Mouse (Mus musculus): ENCODE results near the gene B830017H08Rik. TPM values are rescaled to one million over a fixed set of nuclear protein-coding genes. Genes with fewer than 3 reads are reported as not detected.

The B830017H08Rik gene
- polyA plus RNA-seq, 1 experiment from 2014 or later: 0.26 TPM

DNA sequence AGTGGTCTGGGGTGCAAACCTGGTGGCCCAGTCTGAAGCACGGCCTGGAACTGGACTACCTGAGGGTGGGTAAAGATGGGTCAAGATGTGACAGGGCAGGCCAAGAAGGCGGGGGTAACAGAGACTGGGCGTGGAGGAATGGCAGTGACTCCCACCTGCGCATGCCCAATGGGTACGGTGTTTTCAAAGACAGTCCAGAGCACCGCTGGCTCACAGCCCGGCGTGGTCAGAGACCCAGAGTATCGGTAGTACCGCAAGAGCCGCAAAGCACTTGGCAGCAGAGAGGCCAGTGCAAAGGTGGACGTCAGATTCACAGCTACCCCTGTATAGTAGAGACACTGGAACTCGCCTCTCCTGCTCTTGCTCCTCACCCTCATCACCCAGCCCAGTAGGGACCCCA is 2.6 kb downstream of the B830017H08Rik start:
- WGBS: 48% methylated on average over 13 of the region's 13 CpGs
- Histone ChIP-seq H3K9ac (no peak overlapping the region), H3K4me3 (replicated peaks) (no peak overlapping the region), H3K4me1 (peaks cover 29% of the 10 kb centered on the region), H3K27me3 (peaks cover 72% of the 10 kb centered on the region), H3K36me3 (peaks cover 7% of the 10 kb centered on the region; the same call in 1 of the 2 replicates), H3K4me2 (no peak overlapping the region), H3K27ac (no peak overlapping the region), H3K9me3 (replicated peaks) (no peaks in the 10 kb centered on the region)
- ATAC-seq (replicated peaks; ENCODE audit: low FRiP score): no peak

- 74% methylated on average over 6 of the region's 6 CpGs for WGBS
- H3K27me3 ChIP-seq: peaks cover 46% of the 10 kb centered on the region
Observed at GRCm38 (mm10) chr16:17838051-17838450, 5.1 kb downstream of the B830017H08Rik start, which contains the start of gene Car15. Car15 (minus strand) TSS chr16:17838364.

DNA sequence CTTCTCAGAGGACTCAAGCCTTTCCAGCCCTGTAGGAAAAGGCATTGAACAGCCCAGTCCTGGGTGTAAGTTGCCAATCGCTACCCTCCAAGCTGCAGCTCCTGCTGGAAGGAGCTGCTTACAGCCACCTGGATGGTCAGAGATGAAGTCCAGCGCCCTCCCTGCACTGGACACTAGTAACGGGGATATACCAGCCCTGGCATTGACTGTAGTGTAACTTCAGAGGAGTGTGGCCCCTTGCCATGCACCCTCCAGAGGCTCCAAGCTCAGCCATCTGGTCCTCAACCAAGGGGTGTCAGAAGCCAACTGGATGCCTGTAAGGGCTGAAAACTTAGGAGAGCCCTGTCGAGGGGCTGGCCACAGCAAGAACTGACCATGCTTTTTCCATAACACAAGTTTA is 7.1 kb downstream of the B830017H08Rik start:
- H3K4me3 ChIP-seq (replicated peaks): no peak overlapping the region
- peaks cover 27% of the 10 kb centered on the region for H3K27me3 ChIP-seq
- no peak overlapping the region for H3K9ac ChIP-seq
- peaks cover 52% of the 10 kb centered on the region for H3K36me3 ChIP-seq
- H3K4me1 ChIP-seq: no peaks in the 10 kb centered on the region
- no peak overlapping the region for H3K4me2 ChIP-seq
- no peaks in the 10 kb centered on the region for H3K9me3 ChIP-seq (replicated peaks)
- 86% methylated on average over 4 of the region's 4 CpGs for WGBS
- no peak for ATAC-seq (replicated peaks; ENCODE audit: low FRiP score)
- no peak overlapping the region for H3K27ac ChIP-seq

More at GRCm38 (mm10) chr16:17838051-17838450, 5.1 kb downstream of the B830017H08Rik start, which contains the start of gene Car15:
- no peaks in the 10 kb centered on the region for H3K9me3 ChIP-seq (replicated peaks)
- H3K4me1 ChIP-seq: peaks cover 16% of the 10 kb centered on the region
- peaks cover 33% of the 10 kb centered on the region for H3K36me3 ChIP-seq
- no peak within 1 kb of the TSS for H3K4me3 ChIP-seq (replicated peaks)
- no peak within 1 kb of the TSS for H3K4me2 ChIP-seq
- H3K27ac ChIP-seq: no peak within 1 kb of the TSS
- ATAC-seq (replicated peaks; ENCODE audit: low FRiP score): no peak
- no peak within 1 kb of the TSS for H3K9ac ChIP-seq

- Histone ChIP-seq H3K9ac (no peak overlapping the region), H3K4me2 (no peak overlapping the region), H3K9me3 (replicated peaks) (no peaks in the 10 kb centered on the region), H3K27me3 (0 out of 2 replicates have a peak, but pooled peaks cover 2% of the 10 kb centered on the region), H3K36me3 (peaks cover 77% of the 10 kb centered on the region), H3K27ac (no peak overlapping the region), H3K4me1 (no peaks in the 10 kb centered on the region), H3K4me3 (replicated peaks) (no peak overlapping the region)
- no peak for ATAC-seq (replicated peaks; ENCODE audit: low FRiP score)
- 95% methylated on average over 7 of the region's 7 CpGs for WGBS
Observed at GRCm38 (mm10) chr16:17842437-17842836, 9.5 kb downstream of the B830017H08Rik start.

GRCm38 (mm10) chr16:17843701-17844365 is 10.9 kb downstream of the B830017H08Rik start:
- Histone ChIP-seq H3K36me3 (peaks cover 91% of the 10 kb centered on the region), H3K9me3 (replicated peaks) (no peaks in the 10 kb centered on the region), H3K4me3 (replicated peaks) (no peak overlapping the region), H3K27ac (no peak overlapping the region), H3K27me3 (no peaks in the 10 kb centered on the region), H3K9ac (no peak overlapping the region), H3K4me1 (no peaks in the 10 kb centered on the region), H3K4me2 (no peak overlapping the region)
- 88% methylated on average over 10 of the region's 10 CpGs for WGBS
- ATAC-seq (replicated peaks; ENCODE audit: low FRiP score): no peak

GRCm38 (mm10) chr16:17848431-17848830 is 15.5 kb downstream of the B830017H08Rik start:
- H3K36me3 ChIP-seq: peaks cover 96% of the 10 kb centered on the region

DNA sequence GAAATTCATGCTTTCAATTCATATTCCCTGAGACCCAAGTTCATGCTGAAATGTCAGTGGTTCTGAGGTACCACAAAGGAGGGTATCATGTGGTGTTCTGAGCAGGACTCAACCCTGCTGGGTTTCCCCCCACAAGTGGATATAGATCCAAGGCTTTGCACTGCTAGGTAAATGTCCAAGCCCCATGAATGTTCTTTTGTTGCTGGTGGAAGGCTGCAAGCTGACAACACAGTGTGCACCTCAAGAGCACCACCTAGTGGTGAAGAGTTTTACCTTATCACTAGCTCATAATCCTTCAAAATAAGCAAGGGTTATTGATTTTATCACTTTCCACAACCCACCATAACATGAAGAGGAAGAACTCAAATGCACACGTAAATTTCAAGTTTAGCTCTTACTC is 16.0 kb downstream of the B830017H08Rik start:
- WGBS: 25% methylated on average over 1 of the region's 1 CpGs
- H3K36me3 ChIP-seq: peaks cover 95% of the 10 kb centered on the region

More at GRCm38 (mm10) chr16:17848431-17848830, 15.5 kb downstream of the B830017H08Rik start:
- Histone ChIP-seq H3K9ac (no peak overlapping the region), H3K4me1 (no peaks in the 10 kb centered on the region), H3K27ac (no peak overlapping the region), H3K4me3 (replicated peaks) (no peak overlapping the region), H3K9me3 (replicated peaks) (no peaks in the 10 kb centered on the region), H3K4me2 (no peak overlapping the region), H3K27me3 (no peaks in the 10 kb centered on the region)
- no peak for ATAC-seq (replicated peaks; ENCODE audit: low FRiP score)
- 91% methylated on average over 6 of the region's 6 CpGs for WGBS

GRCm38 (mm10) chr16:17849486-17849885 is 16.6 kb downstream of the B830017H08Rik start:
- Histone ChIP-seq H3K4me2 (no peak overlapping the region), H3K27me3 (no peaks in the 10 kb centered on the region), H3K9me3 (replicated peaks) (no peaks in the 10 kb centered on the region), H3K36me3 (peaks cover 95% of the 10 kb centered on the region), H3K9ac (no peak overlapping the region), H3K4me1 (no peaks in the 10 kb centered on the region), H3K4me3 (replicated peaks) (no peak overlapping the region), H3K27ac (no peak overlapping the region)
- 87% methylated on average over 6 of the region's 6 CpGs for WGBS
- ATAC-seq (replicated peaks; ENCODE audit: low FRiP score): no peak

More for the DNA sequence above, 16.0 kb downstream of the B830017H08Rik start:
- Histone ChIP-seq H3K9ac (no peak overlapping the region), H3K27me3 (no peaks in the 10 kb centered on the region), H3K27ac (no peak overlapping the region), H3K4me1 (no peaks in the 10 kb centered on the region), H3K9me3 (replicated peaks) (no peaks in the 10 kb centered on the region), H3K4me2 (no peak overlapping the region), H3K4me3 (replicated peaks) (no peak overlapping the region)
- ATAC-seq (replicated peaks; ENCODE audit: low FRiP score): no peak

- Histone ChIP-seq H3K27me3 (no peaks in the 10 kb centered on the region), H3K4me3 (replicated peaks) (no peak overlapping the region), H3K9ac (no peak overlapping the region), H3K9me3 (replicated peaks) (no peaks in the 10 kb centered on the region), H3K36me3 (peaks cover 93% of the 10 kb centered on the region), H3K27ac (no peak overlapping the region), H3K4me1 (no peaks in the 10 kb centered on the region), H3K4me2 (no peak overlapping the region)
- ATAC-seq (replicated peaks; ENCODE audit: low FRiP score): no peak
- 96% methylated on average over 5 of the region's 5 CpGs for WGBS
Observed at GRCm38 (mm10) chr16:17851331-17851730, 18.4 kb downstream of the B830017H08Rik start.

DNA sequence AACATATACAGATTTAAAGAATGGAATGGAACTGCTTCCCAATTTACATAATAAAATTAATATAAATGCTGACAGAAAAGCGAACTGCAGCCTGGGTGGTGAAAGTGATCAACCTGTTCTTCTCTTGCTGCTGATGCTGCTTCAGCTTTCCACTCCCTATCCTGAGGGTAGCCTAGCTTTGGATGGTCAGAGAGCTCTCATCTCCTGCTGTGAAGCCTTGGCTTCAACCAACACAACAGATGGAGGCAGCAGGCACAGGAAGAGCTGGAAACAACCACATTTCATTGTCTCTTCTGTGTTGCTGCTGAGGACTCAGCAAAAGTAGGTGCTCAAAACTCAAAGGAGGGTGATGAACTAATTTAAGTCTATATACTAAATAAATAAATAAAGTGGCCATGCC is 18.9 kb downstream of the B830017H08Rik start:
- Histone ChIP-seq H3K4me1 (no peaks in the 10 kb centered on the region), H3K4me3 (replicated peaks) (no peak overlapping the region), H3K4me2 (no peak overlapping the region), H3K9ac (no peak overlapping the region), H3K27ac (no peak overlapping the region), H3K9me3 (replicated peaks) (no peaks in the 10 kb centered on the region), H3K36me3 (peaks cover 93% of the 10 kb centered on the region), H3K27me3 (no peaks in the 10 kb centered on the region)
- WGBS: 100% methylated on average over 1 of the region's 1 CpGs
- ATAC-seq (replicated peaks; ENCODE audit: low FRiP score): no peak

DNA sequence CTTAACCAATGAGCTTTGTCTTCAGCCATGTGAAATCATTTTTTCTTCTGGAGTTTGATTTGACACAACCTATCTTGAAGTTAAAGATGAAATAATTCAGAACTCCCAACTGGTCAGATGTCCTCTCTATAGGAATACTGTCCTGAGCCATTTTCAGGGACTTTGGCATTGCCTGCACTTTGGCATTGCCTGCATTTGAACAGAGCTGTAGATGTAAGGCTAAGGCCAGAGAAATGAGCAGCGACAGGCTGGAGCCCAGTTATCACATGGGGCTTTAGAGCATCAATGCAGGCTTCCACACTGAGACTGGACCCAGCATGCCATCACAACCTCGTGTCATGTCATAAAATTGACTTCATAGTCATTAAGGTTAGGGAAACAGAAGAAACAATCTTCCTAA is 20.3 kb downstream of the B830017H08Rik start:
- ATAC-seq (replicated peaks; ENCODE audit: low FRiP score): no peak
- no peaks in the 10 kb centered on the region for H3K9me3 ChIP-seq (replicated peaks)
- 84% methylated on average over 2 of the region's 2 CpGs for WGBS
- H3K4me1 ChIP-seq: no peaks in the 10 kb centered on the region
- H3K9ac ChIP-seq: no peak overlapping the region
- no peak overlapping the region for H3K4me3 ChIP-seq (replicated peaks)
- no peak overlapping the region for H3K4me2 ChIP-seq
- no peak overlapping the region for H3K27ac ChIP-seq
- no peaks in the 10 kb centered on the region for H3K27me3 ChIP-seq
- H3K36me3 ChIP-seq: peaks cover 93% of the 10 kb centered on the region

DNA sequence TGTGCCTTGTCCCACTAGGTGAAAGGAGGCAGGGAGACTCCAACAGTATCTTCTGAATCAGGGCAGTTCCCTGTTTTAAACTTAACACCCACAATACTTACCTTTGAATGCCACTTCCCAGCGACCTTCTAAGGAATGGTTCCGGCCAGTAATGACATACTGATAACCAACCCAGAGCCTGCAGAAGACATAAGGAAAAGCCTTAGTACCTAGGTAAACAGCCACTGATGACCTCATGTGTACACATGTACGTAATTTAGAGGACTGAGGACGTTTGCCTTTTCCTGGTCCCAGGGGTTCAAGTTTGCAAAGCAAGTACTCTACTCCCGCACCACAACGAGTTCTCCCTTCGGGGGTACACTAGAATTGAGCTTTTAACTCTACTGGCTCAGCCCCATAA is 24.2 kb downstream of the B830017H08Rik start:
- 86% methylated on average over 7 of the region's 7 CpGs for WGBS

DNA sequence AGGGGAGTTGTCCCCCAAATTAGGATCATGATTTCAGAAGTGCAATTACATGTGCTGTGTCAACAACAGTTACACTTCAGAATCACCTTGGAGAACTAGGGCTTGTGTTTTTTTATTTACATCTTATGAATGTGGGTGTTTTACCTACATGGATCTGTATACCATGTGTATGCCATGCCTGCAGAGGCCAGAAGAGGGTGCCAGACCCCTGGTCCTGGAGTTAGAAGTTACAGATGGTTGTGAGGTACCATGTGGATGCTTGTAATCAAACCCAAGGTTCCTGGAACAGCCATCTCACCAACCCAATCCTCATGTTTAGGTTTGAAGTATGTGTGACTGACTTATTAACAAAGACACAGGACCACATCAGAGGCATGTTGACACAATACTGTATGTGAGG is 25.7 kb downstream of the B830017H08Rik start:
- Histone ChIP-seq H3K4me3 (replicated peaks) (no peak overlapping the region), H3K9me3 (replicated peaks) (no peaks in the 10 kb centered on the region), H3K4me1 (no peaks in the 10 kb centered on the region), H3K27me3 (no peaks in the 10 kb centered on the region), H3K9ac (no peak overlapping the region), H3K4me2 (no peak overlapping the region), H3K36me3 (peaks cover 82% of the 10 kb centered on the region), H3K27ac (no peak overlapping the region)
- no peak for ATAC-seq (replicated peaks; ENCODE audit: low FRiP score)

More for the DNA sequence above, 24.2 kb downstream of the B830017H08Rik start:
- H3K4me1 ChIP-seq: no peaks in the 10 kb centered on the region
- no peak overlapping the region for H3K4me3 ChIP-seq (replicated peaks)
- H3K9me3 ChIP-seq (replicated peaks): no peaks in the 10 kb centered on the region
- H3K27ac ChIP-seq: no peak overlapping the region
- H3K9ac ChIP-seq: no peak overlapping the region
- ATAC-seq (replicated peaks; ENCODE audit: low FRiP score): no peak
- no peak overlapping the region for H3K4me2 ChIP-seq
- H3K36me3 ChIP-seq: peaks cover 87% of the 10 kb centered on the region
- no peaks in the 10 kb centered on the region for H3K27me3 ChIP-seq
